Mouse (Mus musculus) ES-CJ7 (cell line): ENCODE measurements around the gene Zbtb7b.

ENCODE experiments used
- DNase-seq: peaks from one replicate; pipeline ENCODE4 v3.0.0; 2011; ENCODE audit warnings: low read depth, low spot score

Zbtb7b gene

GRCm38 (mm10) chr3:89418861-89419250 is 24.3 kb upstream of the Zbtb7b start:
- peak; percentile 85 for DNase-seq

GRCm38 (mm10) chr3:89418170-89418860 is 23.7 kb upstream of the Zbtb7b start, which contains the start of the genes Cks1b and Shc1:
TSS of gene Cks1b (minus strand) at chr3:89418383.
TSS of gene Shc1 (plus strand) at chr3:89418443.
- DNase-seq: peak; percentile 100

- DNase-seq: no peak
Observed at GRCm38 (mm10) chr3:89417840-89418169, 23.2 kb upstream of the Zbtb7b start.

GRCm38 (mm10) chr3:89417131-89417530 is 22.6 kb upstream of the Zbtb7b start:
- no peak for DNase-seq

GRCm38 (mm10) chr3:89416158-89416557 is 21.6 kb upstream of the Zbtb7b start:
- DNase-seq: no peak

GRCm38 (mm10) chr3:89411490-89412393 is 17.2 kb upstream of the Zbtb7b start, which contains the start of gene Flad1:
TSS of gene Flad1 (minus strand) at chr3:89411870.
- peak; percentile 100 for DNase-seq

- no peak for DNase-seq
Observed at GRCm38 (mm10) chr3:89410864-89411263, 16.3 kb upstream of the Zbtb7b start.

GRCm38 (mm10) chr3:89409701-89410100 is 15.1 kb upstream of the Zbtb7b start:
- DNase-seq: no peak

GRCm38 (mm10) chr3:89408448-89408847 is 13.9 kb upstream of the Zbtb7b start:
- peak; percentile 65 for DNase-seq

GRCm38 (mm10) chr3:89406887-89407286 is 12.3 kb upstream of the Zbtb7b start:
- DNase-seq: no peak

- no peak for DNase-seq
Observed at GRCm38 (mm10) chr3:89402693-89403092, 8.1 kb upstream of the Zbtb7b start, which contains the start of gene Lenep. TSS of gene Lenep (minus strand) at chr3:89402793.

GRCm38 (mm10) chr3:89401329-89401728 is 6.8 kb upstream of the Zbtb7b start:
- no peak for DNase-seq

GRCm38 (mm10) chr3:89396654-89397005 is 2.1 kb upstream of the Zbtb7b start:
- no peak for DNase-seq

GRCm38 (mm10) chr3:89395806-89396653 is 1.5 kb upstream of the Zbtb7b start:
- peak; percentile 90 for DNase-seq

- DNase-seq: no peak
Observed at GRCm38 (mm10) chr3:89395419-89395805, 836 bp upstream of the Zbtb7b start.

GRCm38 (mm10) chr3:89394894-89395256 is 299 bp upstream of the Zbtb7b start:
- peak; percentile 93 for DNase-seq

- peak; percentile 97 for DNase-seq
Observed at GRCm38 (mm10) chr3:89393605-89394004, 971 bp downstream of the Zbtb7b start.

GRCm38 (mm10) chr3:89392871-89393311 is 1.7 kb downstream of the Zbtb7b start:
- no peak for DNase-seq

- peak; percentile 67 for DNase-seq
Observed at GRCm38 (mm10) chr3:89391663-89392511, 2.7 kb downstream of the Zbtb7b start.

- no peak for DNase-seq
Observed at GRCm38 (mm10) chr3:89390699-89391662, 3.6 kb downstream of the Zbtb7b start.
